In the genomic region with DNA sequence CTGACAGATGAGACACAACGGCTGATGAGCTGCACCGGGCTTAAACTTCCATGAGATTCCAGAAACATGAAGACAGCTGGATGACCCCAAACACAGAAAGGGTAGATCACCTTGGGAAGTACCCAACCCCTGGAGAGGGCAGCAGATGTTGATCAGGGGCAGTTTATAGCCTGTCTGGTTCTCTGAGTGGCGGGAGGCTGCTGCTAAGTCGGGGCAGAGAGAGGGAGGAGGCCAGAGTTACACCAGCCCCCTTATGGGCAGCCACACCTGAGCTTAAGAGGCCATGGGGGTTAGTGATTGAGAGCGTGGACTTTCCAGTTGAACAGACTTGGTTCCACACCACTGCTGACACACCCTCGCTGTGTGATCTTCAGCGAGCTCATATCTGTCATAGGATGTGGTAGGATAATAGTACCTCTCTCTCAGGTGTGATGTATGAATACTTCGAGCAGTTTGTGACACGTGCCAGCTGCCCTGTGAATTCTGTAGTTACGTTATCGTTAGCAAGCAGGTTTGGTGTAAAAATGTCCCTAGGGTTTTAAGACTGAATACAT, we compare ENCODE assay signal across 9 mouse cellular contexts. TPM values are rescaled to one million over a fixed set of nuclear protein-coding genes. Genes with fewer than 3 reads are reported as not detected.
DNase-seq lines count a peak whose midpoint lies in the region; ATAC-seq and TF ChIP-seq lines count a peak whose summit lies in the region.
"Had no signal": no experiment of that assay in that cellular context is flagged by ENCODE, and none has a peak within 500 bp of the region (broad histone marks: within the 10 kb centered on the region; RNA-seq: fewer than 3 reads in every experiment).

No protein-coding gene starts in this region.

- H3K36me3 ChIP-seq in lung, embryonic 15.5 days: no peaks in the 10 kb centered on the region
- no peaks in the 10 kb centered on the region for H3K36me3 ChIP-seq in limb, embryonic 14.5 days (ENCODE audit: control insufficient read depth, insufficient read depth, low read length)
- no peaks in the 10 kb centered on the region for H3K36me3 ChIP-seq in stomach, embryonic 14.5 days (ENCODE audit: control insufficient read depth, insufficient read depth, low read length)

- no peak overlapping the region for H3K9ac ChIP-seq in lung, embryonic 15.5 days
- H3K9ac ChIP-seq in limb, embryonic 14.5 days (ENCODE audit: low read depth, low read length, severe bottlenecking): peak overlapping the region; percentile 75; the same call in 1 of the 2 replicates
- no peak overlapping the region for H3K9ac ChIP-seq in stomach, embryonic 14.5 days (replicated peaks; ENCODE audit: low read depth, low read length)

- H3K4me2 ChIP-seq in lung, embryonic 15.5 days: peak overlapping the region; percentile 87
- H3K4me2 ChIP-seq in limb, embryonic 14.5 days (replicated peaks; ENCODE audit: low read depth, low read length, severe bottlenecking): peak overlapping the region; percentile 90
- peak overlapping the region; percentile 87 for H3K4me2 ChIP-seq in stomach, embryonic 14.5 days (replicated peaks; ENCODE audit: low read depth, low read length)

- no peaks in the 10 kb centered on the region for H3K9me3 ChIP-seq in lung, embryonic 15.5 days
- no peaks in the 10 kb centered on the region for H3K9me3 ChIP-seq in limb, embryonic 14.5 days (ENCODE audit: control insufficient read depth, low read length)
- no peaks in the 10 kb centered on the region for H3K9me3 ChIP-seq in stomach, embryonic 14.5 days (ENCODE audit: control insufficient read depth, low read depth, low read length)

- no peak for TF ChIP-seq POLR2A in limb, embryonic 14.5 days (IDR thresholded peaks at IDR 0.05; ENCODE audit: borderline replicate concordance, extremely low read depth, insufficient read depth, insufficient read length)

- H3K27ac ChIP-seq in lung, embryonic 15.5 days: no peak overlapping the region
- no peak overlapping the region for H3K27ac ChIP-seq in limb, embryonic 14.5 days (replicated peaks; ENCODE audit: low read depth, low read length)
- H3K27ac ChIP-seq in stomach, embryonic 14.5 days (ENCODE audit: low read length): no peak overlapping the region

- DNase-seq in cerebellum, adult 11-12 months: peak; percentile 59
- no peak for DNase-seq in cerebellum, postnatal 25 days
- DNase-seq in lung, adult 18-20 months: no peak
- DNase-seq in limb, embryonic 14.5 days (ENCODE audit: low spot score): no peak
- no peak for DNase-seq in layer of hippocampus, adult 8-10 months (ENCODE audit: low spot score in 2 of 2)
- no peak for DNase-seq in embryo, embryonic 10.5 days (ENCODE audit: low spot score)
- DNase-seq: cerebellum, postnatal 14 days had no signal

- ATAC-seq in lung, embryonic 15.5 days (ENCODE audit: borderline replicate concordance, extremely low read depth, low FRiP score, low TSS enrichment): no peak
- no peak for ATAC-seq in limb, embryonic 14.5 days (ENCODE audit: low FRiP score, low read depth)
- ATAC-seq in stomach, embryonic 14.5 days (ENCODE audit: insufficient number of reproducible peaks, insufficient read depth, low FRiP score, low read depth): no peak

- 57% methylated on average over 11 of the region's 11 CpGs for WGBS in lung, embryonic 15.5 days
- WGBS in limb, embryonic 14.5 days: 52% methylated on average over 11 of the region's 11 CpGs
- 60% methylated on average over 11 of the region's 11 CpGs for WGBS in stomach, embryonic 14.5 days

- no peaks in the 10 kb centered on the region for H3K27me3 ChIP-seq in lung, embryonic 15.5 days
- H3K27me3 ChIP-seq in limb, embryonic 14.5 days (ENCODE audit: control insufficient read depth, insufficient read depth, low read length): peaks cover 7% of the 10 kb centered on the region; the same call in 1 of the 2 replicates
- H3K27me3 ChIP-seq in stomach, embryonic 14.5 days (ENCODE audit: control insufficient read depth, insufficient read depth, low read length): no peaks in the 10 kb centered on the region

- peaks cover 34% of the 10 kb centered on the region for H3K4me1 ChIP-seq in lung, embryonic 15.5 days
- peaks cover 17% of the 10 kb centered on the region for H3K4me1 ChIP-seq in limb, embryonic 14.5 days (ENCODE audit: control insufficient read depth, insufficient read depth, low read length)
- peaks cover 13% of the 10 kb centered on the region; the same call in 1 of the 2 replicates for H3K4me1 ChIP-seq in stomach, embryonic 14.5 days (ENCODE audit: control insufficient read depth, insufficient read depth, low read length)

- H3K4me3 ChIP-seq in lung, embryonic 15.5 days: peak overlapping the region; percentile 87; the same call in 1 of the 2 replicates
- peak overlapping the region; percentile 72; the same call in 1 of the 2 replicates for H3K4me3 ChIP-seq in limb, embryonic 14.5 days (replicated peaks; ENCODE audit: low read length)
- H3K4me3 ChIP-seq in stomach, embryonic 14.5 days (ENCODE audit: low read depth, low read length): peak overlapping the region; percentile 53; the same call in 1 of the 2 replicates

RNA-seq across cellular contexts. Expression of gene Ppp1r13b, which starts 1.2 kb away (rescaled TPM):
- polyA plus RNA-seq in lung, embryonic 15.5 days (2015; fragmentation: Nextera tagmentation; extraction: Ambion mirVana): 23.1 and 25.6 TPM in 2 replicates
- polyA plus RNA-seq in limb, embryonic 14.5 days (2012; rRNA removed): 16.8 and 18.5 TPM in 2 replicates
- polyA plus RNA-seq in limb, embryonic 14.5 days (2014; fragmentation: Nextera tagmentation; extraction: Ambion mirVana): 17.3 and 19.4 TPM in 2 replicates
- polyA plus RNA-seq in stomach, embryonic 14.5 days (2014; fragmentation: Nextera tagmentation; extraction: Ambion mirVana): 20.9 and 23.9 TPM in 2 replicates
- total RNA-seq in layer of hippocampus, adult 8-10 months (2022): 10 to 100 TPM; 72.0 to 91.8 (median 79.2) TPM

RNA-seq across cellular contexts. Expression of gene Atp5mpl, which starts 57.7 kb away (rescaled TPM):
- polyA plus RNA-seq in lung, embryonic 15.5 days (2015; fragmentation: Nextera tagmentation; extraction: Ambion mirVana): 634 and 662 TPM in 2 replicates
- 162 and 174 TPM in 2 replicates for polyA plus RNA-seq in limb, embryonic 14.5 days (2012; rRNA removed)
- polyA plus RNA-seq in limb, embryonic 14.5 days (2014; fragmentation: Nextera tagmentation; extraction: Ambion mirVana): 598 and 677 TPM in 2 replicates
- 681 and 750 TPM in 2 replicates for polyA plus RNA-seq in stomach, embryonic 14.5 days (2014; fragmentation: Nextera tagmentation; extraction: Ambion mirVana)
- total RNA-seq in layer of hippocampus, adult 8-10 months (2022): 100 to 1,000 TPM; 350 to 405 (median 378) TPM
